In the genomic region with DNA sequence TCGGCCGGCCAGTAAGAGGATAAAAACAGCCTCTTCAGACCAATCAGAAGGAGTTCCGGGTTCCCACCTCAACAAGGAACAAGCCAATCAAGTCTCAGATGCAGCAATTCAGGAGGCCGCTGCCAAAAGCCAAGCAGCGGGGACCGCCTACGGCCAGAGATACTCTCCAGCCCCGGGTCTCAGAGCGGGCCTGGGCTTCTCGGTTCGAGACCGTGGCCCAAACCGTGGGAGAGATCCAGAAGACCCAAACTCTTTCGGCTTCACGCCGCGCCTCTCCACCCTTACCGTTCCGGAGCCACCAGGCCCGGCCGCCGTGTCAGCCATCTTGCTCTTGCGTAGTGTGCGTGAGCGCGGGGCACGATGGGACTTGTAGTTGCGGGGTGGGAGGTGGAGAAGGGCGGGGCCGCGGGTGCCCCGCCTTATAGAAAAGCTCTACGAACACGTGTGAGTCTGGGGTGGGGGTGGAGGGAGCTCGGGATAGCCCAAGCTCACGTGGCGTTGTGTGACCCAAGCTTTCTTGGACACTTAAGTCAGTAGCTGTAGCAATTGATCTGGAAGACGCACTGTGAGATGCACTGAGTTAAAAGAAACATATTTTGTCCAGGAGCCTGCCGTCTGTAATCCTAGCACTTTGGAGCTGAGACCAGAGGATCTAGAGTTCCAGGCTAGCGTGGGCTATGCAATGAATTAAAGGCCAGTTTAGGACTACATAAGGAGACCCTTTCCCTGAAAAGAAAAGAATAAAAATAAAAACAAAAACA, we compare ENCODE assay signal across 1 mouse cellular context.
A peak's percentile ranks its signal among the peaks of the same experiment; 100 is the strongest.
TF ChIP-seq lines count a peak whose summit lies in the region.

A gene (minus strand): TSS at position 347 of the 761 bp plus-strand sequence.

TF ChIP-seq in MEL, 35 proteins besides CTCF, POLR2A, EP300 and RAD21 (continued from another document):
- peak; percentile 63; the same call in 1 of the 2 replicates for TF ChIP-seq TCF12 (IDR thresholded peaks at IDR 0.05; ENCODE audit: low read depth, low read length)
- TF ChIP-seq MYB (IDR thresholded peaks at IDR 0.05; ENCODE audit: low read depth, low read length): no peak
- TF ChIP-seq GABPA (IDR thresholded peaks at IDR 0.05; ENCODE audit: low read depth, low read length): no peak
- no peak for TF ChIP-seq CHD1 (IDR thresholded peaks at IDR 0.05; ENCODE audit: low read depth, low read length)
- TF ChIP-seq RCOR1 (IDR thresholded peaks at IDR 0.05; ENCODE audit: low read depth, low read length): no peak
- TF ChIP-seq USF2 (IDR thresholded peaks at IDR 0.05; ENCODE audit: borderline replicate concordance in 1 of 2, insufficient read depth in 1 of 2, low read depth in 1 of 2, low read length in 2 of 2): no peak
- TF ChIP-seq MEF2A (IDR thresholded peaks at IDR 0.05; ENCODE audit: extremely low read depth, insufficient replicate concordance, low read depth, low read length, poor library complexity, severe bottlenecking): no peak
- no peak for TF ChIP-seq TAL1 (IDR thresholded peaks at IDR 0.05; ENCODE audit: low read length)
- TF ChIP-seq ZMIZ1 (IDR thresholded peaks at IDR 0.05; ENCODE audit: low read depth, low read length): peak; percentile 55; the same call in 1 of the 2 replicates
- no peak for TF ChIP-seq GATA1 (IDR thresholded peaks at IDR 0.05; ENCODE audit: low read depth, low read length)
- TF ChIP-seq USF1 (IDR thresholded peaks at IDR 0.05; ENCODE audit: low read depth, low read length): peak; percentile 80
- no peak for TF ChIP-seq ZC3H11A (IDR thresholded peaks at IDR 0.05; ENCODE audit: low read depth, low read length)
